Mouse (Mus musculus): ENCODE results near the gene Rin1.
"Not testable (repeated sequence)": the region's sequence is repeated elsewhere in the genome, so short reads cannot be mapped to it uniquely, and the experiment has no call there.

The Rin1 gene

GRCm38 (mm10) chr19:5069978-5070377, 19.7 kb downstream of the Rin1 start:
- no peak for DNase-seq

GRCm38 (mm10) chr19:5071077-5071476, 20.8 kb downstream of the Rin1 start:
- DNase-seq: no peak

GRCm38 (mm10) chr19:5071545-5072369, 21.5 kb downstream of the Rin1 start:
- no peak for DNase-seq

GRCm38 (mm10) chr19:5072389-5073019, 22.2 kb downstream of the Rin1 start:
- DNase-seq: no peak

- no peak for DNase-seq
Measured at GRCm38 (mm10) chr19:5073028-5073427, 22.7 kb downstream of the Rin1 start.

- DNase-seq: no peak
Measured at GRCm38 (mm10) chr19:5073518-5073917, 23.2 kb downstream of the Rin1 start.

- no peak for DNase-seq
Measured at GRCm38 (mm10) chr19:5079279-5079678, 29.0 kb downstream of the Rin1 start.

- no peak for DNase-seq
Measured at GRCm38 (mm10) chr19:5082005-5082404, 31.7 kb downstream of the Rin1 start.

- DNase-seq: no peak
Measured at GRCm38 (mm10) chr19:5082596-5082995, 32.3 kb downstream of the Rin1 start.

- no peak for DNase-seq
Measured at GRCm38 (mm10) chr19:5083961-5084833, 33.9 kb downstream of the Rin1 start.

GRCm38 (mm10) chr19:5084834-5085144, 34.5 kb downstream of the Rin1 start:
- DNase-seq: no peak

GRCm38 (mm10) chr19:5085145-5085863, 35.0 kb downstream of the Rin1 start, which contains the start of gene Tmem151a:
Tmem151a (minus strand) TSS chr19:5085531.
- DNase-seq: no peak

- DNase-seq: not testable (repeated sequence)
Measured at GRCm38 (mm10) chr19:5086533-5086932, 36.3 kb downstream of the Rin1 start.

GRCm38 (mm10) chr19:5087884-5088728, 37.8 kb downstream of the Rin1 start, which contains the start of gene Yif1a:
Yif1a (plus strand) TSS chr19:5088538.
- DNase-seq: peak; percentile 82 to 95

GRCm38 (mm10) chr19:5089324-5089723, 39.0 kb downstream of the Rin1 start:
- no peak for DNase-seq

GRCm38 (mm10) chr19:5092083-5092482, 41.8 kb downstream of the Rin1 start:
- no peak for DNase-seq

GRCm38 (mm10) chr19:5093481-5094242, 43.4 kb downstream of the Rin1 start:
- DNase-seq: no peak

- peak; percentile 68 to 74 for DNase-seq
Measured at GRCm38 (mm10) chr19:5094243-5094632, 44.0 kb downstream of the Rin1 start.

GRCm38 (mm10) chr19:5094746-5095417, 44.6 kb downstream of the Rin1 start:
- DNase-seq: no peak

GRCm38 (mm10) chr19:5095887-5096474, 45.7 kb downstream of the Rin1 start:
- DNase-seq: no peak
